Mouse (Mus musculus) embryonic fibroblast, embryonic 13.5 days (primary cell): ENCODE data around the gene Vangl2.

Experiments used
- CTCF ChIP-seq: IDR thresholded peaks from 2 replicates; pipeline ENCODE4 v1.5.1; 2011; ENCODE audit warnings: mild to moderate bottlenecking, control low read depth, low read length, moderate library complexity, borderline replicate concordance; ENCODE audit not compliant: insufficient read depth
- POLR2A ChIP-seq: IDR thresholded peaks from 2 replicates; pipeline ENCODE4 v1.6.1; 2011; ENCODE audit warnings: low read depth, mild to moderate bottlenecking, control low read depth, low read length, moderate library complexity

DNA sequence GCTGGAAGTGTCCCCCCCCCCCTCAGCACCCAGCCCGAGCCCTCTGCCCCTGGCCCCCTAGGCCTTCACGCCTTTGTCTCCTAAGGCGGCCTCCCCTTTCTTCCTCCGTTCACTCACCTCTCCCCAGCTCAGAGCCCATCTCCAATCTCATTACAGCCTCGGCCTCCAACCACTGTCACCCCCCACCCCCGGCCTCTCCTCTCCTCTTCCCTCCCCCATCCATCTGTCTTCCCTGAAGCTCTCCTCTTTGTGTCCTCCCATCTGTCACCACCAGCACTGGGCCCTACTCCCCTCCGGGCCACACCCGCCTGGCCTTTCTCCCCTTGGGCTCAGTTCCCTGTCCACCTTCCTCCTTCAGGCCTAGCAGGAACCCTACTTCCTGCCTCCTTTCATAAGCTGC lies 33.0 kb upstream of the Vangl2 start:
- TF ChIP-seq CTCF (no peak), POLR2A (no peak)
